Mouse (Mus musculus): ENCODE measurements around the gene Gm5965. TPM values are rescaled to one million over a fixed set of nuclear protein-coding genes. Genes with fewer than 3 reads are reported as not detected.
"Not testable (repeated sequence)": the region's sequence is repeated elsewhere in the genome, so short reads cannot be mapped to it uniquely, and the experiment has no call there.

Gene Gm5965
- total RNA-seq (2021): not detected
- long read RNA-seq, experiment 1: 0 reads
- long read RNA-seq, experiment 2: 0 reads

DNA sequence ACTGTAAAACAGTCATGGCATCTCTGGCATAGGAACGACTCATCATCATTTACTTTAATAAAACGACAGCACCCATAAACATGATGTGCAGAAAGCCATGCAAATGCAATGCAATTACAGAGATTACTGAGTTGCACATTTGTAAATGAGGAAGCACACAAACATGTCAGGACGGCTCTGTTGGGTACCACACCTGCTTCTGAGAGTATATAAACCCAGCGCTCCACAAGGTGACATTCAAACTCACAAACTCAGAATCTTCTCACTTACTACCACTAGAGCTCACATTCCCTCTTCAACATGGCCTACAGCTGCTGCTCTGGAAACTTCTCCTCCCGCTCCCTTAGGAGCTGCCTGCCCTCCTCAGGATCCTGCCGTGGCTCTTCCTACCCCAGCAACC lies at the start of gene Gm5965:
Gm5965 (plus strand) TSS at position 301 of the 400 bp plus-strand sequence.
- intact Hi-C loops (cut with DNase I): no loop called here
- DNase-seq (ENCODE audit: low spot score in 2 of 2): no peak

DNA sequence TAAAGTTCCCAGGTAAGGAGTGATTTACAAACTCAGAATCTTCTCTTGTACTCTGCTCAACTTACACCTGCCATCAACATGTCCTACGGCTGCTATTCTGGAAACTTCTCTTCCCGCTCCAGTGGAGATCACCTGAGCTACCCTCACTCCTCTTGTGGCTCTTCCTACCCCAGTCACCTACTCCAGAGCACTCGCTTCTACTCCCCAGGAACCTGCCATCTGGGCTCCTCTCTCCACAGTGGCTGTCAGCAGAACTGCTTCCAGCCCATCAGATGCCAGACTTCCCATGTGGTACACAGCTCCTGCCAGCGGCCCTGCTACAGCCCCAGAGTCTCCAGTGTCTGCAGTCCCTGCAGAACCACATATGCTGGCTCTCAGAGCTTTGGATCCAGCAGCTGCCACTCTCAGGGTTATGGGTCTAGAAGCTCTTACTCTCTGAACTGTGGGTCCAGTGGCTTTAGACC lies 48.9 kb upstream of the Gm5965 start, which contains the start of gene Krtap13-1:
Krtap13-1 (plus strand) TSS at position 51 of the 464 bp plus-strand sequence.
- intact Hi-C loops (cut with DNase I): no loop called here
- no peak for DNase-seq (ENCODE audit: low spot score in 2 of 2)

DNA sequence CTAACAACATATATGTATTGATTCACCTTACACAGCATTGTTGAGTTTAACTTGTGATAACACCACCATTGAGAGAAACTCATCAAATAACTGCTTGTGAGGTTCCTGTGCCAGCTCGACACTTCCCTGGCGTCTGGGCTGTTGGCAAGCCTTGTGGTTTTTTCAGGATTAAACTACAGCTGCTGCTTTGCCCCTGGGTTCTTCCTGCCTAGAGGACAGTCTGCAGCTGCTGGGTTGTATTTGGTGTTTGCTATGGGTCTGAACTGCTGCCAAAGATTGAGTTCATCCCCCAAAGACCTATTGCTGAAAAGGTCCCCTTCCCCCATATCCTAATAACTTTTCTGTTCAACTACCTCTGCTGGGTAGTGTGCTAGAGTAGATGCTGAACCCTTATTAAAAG lies 42.3 kb upstream of the Gm5965 start:
- intact Hi-C loops (cut with DNase I): no loop called here
- DNase-seq (ENCODE audit: low spot score in 2 of 2): no peak

DNA sequence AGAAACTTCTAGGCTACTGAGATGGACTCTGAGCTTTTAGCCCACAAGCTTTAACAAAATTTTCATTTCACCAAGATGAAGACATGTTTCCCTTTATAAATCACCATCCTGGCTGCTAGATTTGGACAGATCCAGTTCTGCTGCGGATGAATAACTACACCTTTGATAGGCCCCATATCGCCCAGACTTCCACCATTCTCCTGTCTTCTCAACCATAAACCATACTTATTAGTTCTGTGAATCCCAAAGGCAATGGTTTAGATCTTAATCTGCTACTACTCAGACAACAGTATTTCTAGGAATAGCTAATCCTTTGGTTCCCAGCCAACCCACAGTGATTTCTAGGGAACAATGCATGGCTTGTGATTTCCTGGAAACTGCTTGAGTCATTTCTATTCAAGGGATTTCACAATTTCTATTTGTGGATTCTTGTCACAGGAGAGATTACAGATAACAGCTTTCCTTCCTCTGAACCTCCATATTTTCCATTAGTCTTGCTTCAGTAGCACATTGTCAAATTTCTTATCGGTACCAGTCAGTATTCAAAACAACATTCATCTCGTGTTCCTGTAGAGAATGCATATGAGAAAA lies 32.9 kb upstream of the Gm5965 start:
- intact Hi-C loops (cut with DNase I): no loop called here
- no peak for DNase-seq (ENCODE audit: low spot score in 2 of 2)

DNA sequence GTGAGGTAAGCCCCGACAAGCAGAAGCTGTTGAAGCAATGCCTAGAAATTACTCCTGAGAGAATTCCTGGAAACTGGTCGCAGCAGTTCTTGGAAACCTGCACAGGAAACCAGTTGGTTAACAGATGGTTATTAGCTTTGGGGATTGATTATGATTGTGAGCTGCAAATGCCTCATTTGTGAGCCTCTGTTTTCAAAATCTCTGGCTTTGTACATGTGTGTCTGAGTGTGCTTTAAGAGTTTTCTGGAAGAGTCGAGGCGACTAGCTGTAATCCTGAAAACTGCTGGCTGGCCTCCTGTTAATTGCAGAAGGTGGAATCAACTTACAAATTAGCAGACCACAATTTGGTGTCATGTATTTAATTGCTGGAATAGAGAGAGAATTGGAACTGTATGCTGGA lies 29.8 kb upstream of the Gm5965 start:
- intact Hi-C loops (cut with DNase I): no loop called here
- DNase-seq (ENCODE audit: low spot score in 2 of 2): no peak

DNA sequence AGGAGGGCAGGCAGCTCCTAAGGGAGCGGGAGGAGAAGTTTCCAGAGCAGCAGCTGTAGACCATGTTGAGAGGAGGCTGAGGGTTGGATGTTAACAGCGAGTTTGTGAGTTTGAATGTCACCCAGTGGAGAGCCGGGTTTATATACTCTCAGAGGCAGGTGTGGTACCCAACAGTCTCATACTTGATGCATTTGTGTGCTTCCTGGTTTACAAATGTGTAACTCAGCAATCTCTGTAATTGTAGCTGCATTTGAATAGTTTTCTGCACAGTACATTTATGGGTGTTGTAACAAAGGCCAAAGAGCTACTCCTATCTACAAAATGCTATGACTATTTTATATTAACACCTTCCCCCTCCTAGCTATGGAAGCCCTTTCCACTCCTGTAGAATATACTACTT lies 26.2 kb upstream of the Gm5965 start, which contains the start of gene Krtap13:
Krtap13 (minus strand) TSS at position 101 of the 400 bp plus-strand sequence.
- intact Hi-C loops (cut with DNase I); DNase-seq (ENCODE audit: low spot score in 2 of 2): not testable (repeated sequence)

DNA sequence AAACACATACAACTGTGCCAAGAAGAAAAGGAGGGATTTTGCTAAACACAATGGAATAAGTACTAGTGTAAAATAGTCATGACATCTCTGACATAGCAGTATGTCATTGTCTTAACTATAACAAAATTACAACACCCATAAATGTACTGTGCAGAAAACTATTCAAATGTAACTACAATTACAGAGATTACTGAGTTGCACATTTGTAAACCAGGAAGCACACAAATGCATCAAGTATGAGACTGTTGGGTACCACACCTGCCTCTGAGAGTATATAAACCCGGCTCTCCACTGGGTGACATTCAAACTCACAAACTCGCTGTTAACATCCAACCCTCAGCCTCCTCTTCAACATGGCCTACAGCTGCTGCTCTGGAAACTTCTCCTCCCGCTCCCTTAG lies 19.1 kb upstream of the Gm5965 start, which contains the start of gene 2310034C09Rik:
2310034C09Rik (plus strand) TSS at position 301 of the 400 bp plus-strand sequence.
- DNase-seq (ENCODE audit: low spot score in 2 of 2); intact Hi-C loops (cut with DNase I): not testable (repeated sequence)

DNA sequence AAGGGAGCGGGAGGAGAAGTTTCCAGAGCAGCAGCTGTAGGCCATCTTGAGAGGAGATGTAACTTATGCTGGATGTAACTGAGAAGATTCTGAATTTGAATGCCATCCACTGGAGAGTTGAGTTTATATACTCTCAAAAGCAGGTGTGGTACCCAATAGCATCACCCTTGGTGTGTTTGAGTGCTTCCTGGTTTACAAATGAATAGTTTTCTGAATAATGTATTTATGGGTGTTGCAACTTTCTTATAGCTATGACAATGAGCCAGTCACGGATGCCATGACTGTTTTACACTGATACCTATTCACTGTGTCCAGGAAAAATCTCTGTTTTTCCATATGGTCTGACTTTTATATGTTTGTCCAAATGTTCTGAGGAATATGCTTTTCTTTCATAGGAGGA lies 3.6 kb upstream of the Gm5965 start, which contains the start of gene 2310057N15Rik:
2310057N15Rik (minus strand) TSS at position 101 of the 400 bp plus-strand sequence.
- DNase-seq (ENCODE audit: low spot score in 2 of 2): no peak
- intact Hi-C loops (cut with DNase I): no loop called here

DNA sequence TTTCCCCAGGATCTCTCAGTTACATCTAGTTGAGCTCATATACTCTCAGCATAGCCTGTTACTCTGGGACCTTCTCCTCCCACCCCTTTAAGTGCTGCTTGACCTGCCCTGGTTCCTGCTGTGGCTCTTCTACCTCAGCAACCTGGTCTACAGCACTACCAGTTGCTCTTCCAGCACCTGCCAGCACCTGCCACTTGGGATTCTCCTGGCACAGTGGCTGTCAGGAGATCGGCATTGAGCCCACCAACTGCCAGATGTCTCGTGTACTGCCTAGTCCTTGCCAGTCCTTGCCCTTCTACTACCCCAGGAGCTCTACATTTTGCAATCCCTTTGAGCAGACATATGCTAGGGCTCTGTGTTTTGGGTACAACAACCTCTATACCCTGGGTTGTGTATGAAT lies 9.1 kb downstream of the Gm5965 start:
- no peak for DNase-seq (ENCODE audit: low spot score in 2 of 2)
- intact Hi-C loops (cut with DNase I): no loop called here

DNA sequence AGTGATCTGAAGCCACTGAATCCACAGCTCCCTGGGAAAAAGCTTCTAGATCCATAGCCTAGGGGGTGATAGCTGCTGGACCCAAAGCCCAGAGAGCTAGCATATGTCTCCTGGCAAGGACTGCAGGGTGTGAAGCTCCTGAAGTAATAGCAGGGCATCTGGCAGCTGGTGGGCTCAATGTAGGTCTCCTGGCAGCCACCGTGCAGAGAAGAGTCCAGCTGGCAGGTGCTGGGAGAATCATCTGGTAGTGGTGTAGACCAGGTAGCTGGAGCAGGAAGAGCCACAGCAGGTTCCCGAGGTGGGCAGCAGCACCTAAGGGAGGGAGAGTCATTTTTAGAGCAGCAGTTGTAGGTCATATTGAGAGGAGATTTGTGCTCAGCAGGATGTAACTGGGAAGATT lies 34.1 kb downstream of the Gm5965 start, which contains the start of gene Gm20741:
Gm20741 (minus strand) TSS at position 394 of the 400 bp plus-strand sequence.
- no peak for DNase-seq (ENCODE audit: low spot score in 2 of 2)
- intact Hi-C loops (cut with DNase I): no loop called here

DNA sequence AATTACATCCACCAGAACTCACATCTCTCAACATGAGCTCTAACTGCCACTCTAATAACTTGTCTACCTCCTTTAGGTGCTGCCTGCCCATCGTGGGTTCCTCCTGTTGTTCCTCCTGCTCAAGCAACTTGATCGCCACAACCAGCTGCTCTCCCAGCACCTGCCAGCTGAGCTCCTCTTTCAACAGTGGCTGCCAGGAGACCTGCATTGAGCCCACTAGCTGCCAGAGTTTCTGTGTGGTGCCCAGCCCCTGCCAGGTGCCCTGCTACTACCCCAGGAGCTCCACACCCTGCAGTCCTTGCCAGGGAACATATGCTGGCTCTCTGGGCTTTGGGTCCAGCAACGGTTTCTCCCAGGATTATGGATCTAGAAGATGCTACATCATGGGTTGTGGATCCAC lies 42.4 kb downstream of the Gm5965 start, which contains the start of gene Krtap15:
Krtap15 (plus strand) TSS at position 150 of the 400 bp plus-strand sequence.
- DNase-seq (ENCODE audit: low spot score in 2 of 2): no peak
- intact Hi-C loops (cut with DNase I): no loop called here

DNA sequence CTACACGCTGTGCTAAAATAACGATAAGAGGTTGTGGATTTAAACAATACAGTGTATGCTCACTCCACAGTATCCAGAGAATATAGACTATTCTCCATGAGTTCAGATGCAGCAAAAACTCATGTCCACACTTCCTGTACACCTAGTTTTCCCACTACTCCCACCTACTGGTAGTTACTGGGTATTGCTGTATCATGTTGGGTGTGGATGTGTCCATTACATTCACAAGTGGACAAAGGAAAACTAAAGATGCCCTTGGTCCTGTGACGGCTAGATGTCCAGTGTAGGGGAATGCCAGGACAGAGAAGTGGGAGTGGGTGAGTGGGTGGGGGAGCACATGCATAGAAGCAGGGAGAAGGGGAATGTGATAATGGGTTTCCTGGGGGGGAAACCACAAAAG lies 46.0 kb downstream of the Gm5965 start:
- peak; percentile 11 to 15 for DNase-seq (ENCODE audit: low spot score in 2 of 2)
- intact Hi-C loops (cut with DNase I): no loop called here

DNA sequence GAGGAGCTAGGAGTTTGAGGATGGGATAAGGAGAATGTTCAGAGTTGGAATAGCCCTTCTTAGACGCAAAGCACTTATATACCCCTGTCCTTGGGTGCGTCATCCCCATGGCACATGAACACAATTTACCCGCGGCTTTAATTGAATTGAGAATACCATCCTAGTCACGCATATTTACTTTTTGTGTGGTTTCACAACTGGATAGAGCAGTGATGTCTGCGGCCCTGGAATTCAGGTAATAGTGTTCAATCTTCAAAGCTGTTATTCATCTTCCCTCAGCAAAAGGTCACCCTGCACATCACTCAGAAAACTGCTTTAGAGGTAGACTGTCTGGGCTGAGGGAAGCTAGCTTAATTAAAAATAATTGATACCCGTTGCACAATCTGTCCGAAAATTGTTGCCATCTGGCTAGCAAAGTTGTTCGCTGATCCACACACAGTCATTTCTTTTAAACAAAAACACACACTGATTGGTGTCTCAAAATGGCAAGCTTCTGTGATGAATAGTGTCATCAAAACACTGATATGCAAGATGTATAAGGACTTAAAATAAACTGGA lies 48.5 kb downstream of the Gm5965 start, which contains the start of gene Krtap14:
Krtap14 (minus strand) TSS at position 51 of the 558 bp plus-strand sequence.
- DNase-seq (ENCODE audit: low spot score in 2 of 2): no peak
- intact Hi-C loops (cut with DNase I): no loop called here

DNA sequence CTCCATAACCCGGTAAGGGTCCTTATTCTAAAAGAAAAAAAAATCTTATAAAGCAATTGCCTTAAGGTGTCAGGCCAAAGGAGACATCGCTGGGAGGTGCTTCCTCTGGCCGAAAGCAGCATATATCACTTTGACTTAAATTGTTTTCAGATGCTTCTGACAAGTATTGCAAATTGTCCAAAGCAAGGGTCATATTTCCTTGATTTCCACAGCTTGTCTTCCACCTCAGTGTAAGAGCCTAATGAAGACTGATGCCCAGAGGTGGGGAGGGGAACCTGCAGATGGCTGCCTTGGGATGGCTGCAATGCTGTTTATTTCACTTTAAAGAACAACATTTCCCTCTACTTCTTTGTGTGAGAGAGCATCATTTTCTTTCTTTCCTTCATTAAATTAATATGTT lies 49.3 kb downstream of the Gm5965 start:
- intact Hi-C loops (cut with DNase I): no loop called here
- no peak for DNase-seq (ENCODE audit: low spot score in 2 of 2)

Other genes starting within 250 kb of the Gm5965 start
- gene Cldn8, start 214.7 kb upstream of the Gm5965 start, total RNA-seq (2021): not detected
- not detected for gene Krtap24-1, start 165.6 kb upstream of the Gm5965 start, total RNA-seq (2021)
- gene 2310079G19Rik, start 150.2 kb upstream of the Gm5965 start, total RNA-seq (2021): not detected
- not detected for gene Krtap26-1, start 130.1 kb upstream of the Gm5965 start, total RNA-seq (2021)
- not detected for gene Krtap27-1, start 106.2 kb upstream of the Gm5965 start, total RNA-seq (2021)
- gene 2310061N02Rik, start 69.9 kb upstream of the Gm5965 start, total RNA-seq (2021): not detected
- gene Krtap13-1, start 49.0 kb upstream of the Gm5965 start, total RNA-seq (2021): not detected
- not detected for gene Krtap13, start 26.3 kb upstream of the Gm5965 start, total RNA-seq (2021)
- gene 2310034C09Rik, start 19.0 kb upstream of the Gm5965 start, total RNA-seq (2021): not detected
- not detected for gene 2310057N15Rik, start 3.7 kb upstream of the Gm5965 start, total RNA-seq (2021)
- gene Gm20741, start 34.3 kb downstream of the Gm5965 start, total RNA-seq (2021): not detected
- gene Krtap15, start 42.3 kb downstream of the Gm5965 start, total RNA-seq (2021): not detected
- gene Krtap14, start 48.2 kb downstream of the Gm5965 start, total RNA-seq (2021): not detected
- not detected for gene Krtap19-1, start 91.5 kb downstream of the Gm5965 start, total RNA-seq (2021)
- gene Krtap19-2, start 96.4 kb downstream of the Gm5965 start, total RNA-seq (2021): not detected
- not detected for gene Krtap19-3, start 100.1 kb downstream of the Gm5965 start, total RNA-seq (2021)
- gene Krtap19-4, start 107.2 kb downstream of the Gm5965 start, total RNA-seq (2021): not detected
- gene Krtap19-5, start 118.6 kb downstream of the Gm5965 start, total RNA-seq (2021): not detected
- not detected for gene Krtap19-9b, start 154.4 kb downstream of the Gm5965 start, total RNA-seq (2021)
- gene Krtap16-3, start 185.0 kb downstream of the Gm5965 start, total RNA-seq (2021): not detected
- gene Krtap22-2, start 232.9 kb downstream of the Gm5965 start, total RNA-seq (2021): not detected
- not detected for gene Gm10229, start 237.4 kb downstream of the Gm5965 start, total RNA-seq (2021)